Mouse (Mus musculus) frontal cortex, adult (tissue): Measurements from ENCODE around the gene Prmt9.

Experiments
- ATAC-seq: cut with Nextera tagmentation; 2 replicates; pipeline ENCODE4 v1.9.2; 2017; ENCODE audit warnings: mild to moderate bottlenecking, moderate library complexity, mixed read lengths; ENCODE audit not compliant: low TSS enrichment

Prmt9 gene

GRCm38 (mm10) chr8:77549121-77549706 is at the start of gene Prmt9:
Gene Prmt9, plus strand, starts transcription at chr8:77549397.
- peak; percentile 98 for ATAC-seq

- no peak for ATAC-seq
Measured at GRCm38 (mm10) chr8:77500264-77500663, 48.9 kb upstream of the Prmt9 start.

GRCm38 (mm10) chr8:77501131-77501530 is 48.1 kb upstream of the Prmt9 start:
- no peak for ATAC-seq

GRCm38 (mm10) chr8:77502547-77502946 is 46.6 kb upstream of the Prmt9 start:
- ATAC-seq: no peak

GRCm38 (mm10) chr8:77506539-77506938 is 42.7 kb upstream of the Prmt9 start:
- ATAC-seq: no peak

- ATAC-seq: peak; percentile 58; the same call in 1 of the 2 replicates
Measured at GRCm38 (mm10) chr8:77507510-77508035, 41.6 kb upstream of the Prmt9 start.

GRCm38 (mm10) chr8:77509044-77509443 is 40.2 kb upstream of the Prmt9 start:
- ATAC-seq: peak; percentile 27; the same call in 1 of the 2 replicates

- no peak for ATAC-seq
Measured at GRCm38 (mm10) chr8:77510426-77510825, 38.8 kb upstream of the Prmt9 start.

- peak; percentile 38; the same call in 1 of the 2 replicates for ATAC-seq
Measured at GRCm38 (mm10) chr8:77511750-77512493, 37.3 kb upstream of the Prmt9 start.

- no peak for ATAC-seq
Measured at GRCm38 (mm10) chr8:77515201-77515600, 34.0 kb upstream of the Prmt9 start.

GRCm38 (mm10) chr8:77515786-77516185 is 33.4 kb upstream of the Prmt9 start:
- no peak for ATAC-seq

- ATAC-seq: 0 out of 2 replicates have a peak, but pooled peaks have one; percentile 7
Measured at GRCm38 (mm10) chr8:77516845-77517244, 32.4 kb upstream of the Prmt9 start.

GRCm38 (mm10) chr8:77517301-77518200 is 31.6 kb upstream of the Prmt9 start, which contains the start of gene Arhgap10:
Gene Arhgap10, minus strand, starts transcription at chr8:77517953.
- peak; percentile 35 for ATAC-seq

- ATAC-seq: peak; percentile 67
Measured at GRCm38 (mm10) chr8:77518201-77519115, 30.7 kb upstream of the Prmt9 start.

GRCm38 (mm10) chr8:77520601-77521000 is 28.6 kb upstream of the Prmt9 start:
- no peak for ATAC-seq

GRCm38 (mm10) chr8:77521028-77521785 is 28.0 kb upstream of the Prmt9 start:
- no peak for ATAC-seq

GRCm38 (mm10) chr8:77522984-77523383 is 26.2 kb upstream of the Prmt9 start:
- ATAC-seq: peak; percentile 74

GRCm38 (mm10) chr8:77524018-77524615 is 25.1 kb upstream of the Prmt9 start:
- ATAC-seq: no peak

- no peak for ATAC-seq
Measured at GRCm38 (mm10) chr8:77524906-77525305, 24.3 kb upstream of the Prmt9 start.

GRCm38 (mm10) chr8:77526130-77526529 is 23.1 kb upstream of the Prmt9 start:
- ATAC-seq: no peak
